Mouse (Mus musculus) thymus, postnatal 10 days (tissue): Measurements from ENCODE around the gene Fam71a.
"Not testable (repeated sequence)": the region's sequence is repeated elsewhere in the genome, so short reads cannot be mapped to it uniquely, and the experiment has no call there.

Experiments used
- DNase-seq, 2 experiments: peaks; one replicate each; pipeline ENCODE4 v3.0.0; 2021; ENCODE audit warnings: low spot score in 2 of 2

Gene Fam71a

GRCm38 (mm10) chr1:191181469-191182259 is 17.0 kb upstream of the Fam71a start:
- no peak for DNase-seq

DNA sequence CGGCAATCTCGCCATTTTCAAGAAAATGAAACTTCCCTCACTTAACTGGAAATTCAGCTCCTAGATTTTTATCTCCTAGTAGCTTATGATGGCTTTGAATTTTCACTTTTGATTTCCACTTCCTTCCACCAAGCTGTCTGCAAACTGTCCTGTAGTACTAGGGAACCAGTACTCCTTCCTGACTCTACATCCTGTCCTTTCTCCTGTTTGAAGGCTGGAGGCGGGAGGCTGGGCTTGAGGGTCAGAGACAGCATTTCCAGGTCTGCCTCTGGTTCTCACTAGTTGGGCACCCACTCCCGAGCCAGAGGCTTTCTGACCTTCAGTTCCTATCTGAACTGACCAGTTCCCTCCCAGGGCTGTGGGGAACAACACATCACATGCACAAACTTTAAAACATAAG is 15.8 kb upstream of the Fam71a start:
- no peak for DNase-seq

GRCm38 (mm10) chr1:191179846-191180245 is 15.2 kb upstream of the Fam71a start:
- DNase-seq = no peak

DNA sequence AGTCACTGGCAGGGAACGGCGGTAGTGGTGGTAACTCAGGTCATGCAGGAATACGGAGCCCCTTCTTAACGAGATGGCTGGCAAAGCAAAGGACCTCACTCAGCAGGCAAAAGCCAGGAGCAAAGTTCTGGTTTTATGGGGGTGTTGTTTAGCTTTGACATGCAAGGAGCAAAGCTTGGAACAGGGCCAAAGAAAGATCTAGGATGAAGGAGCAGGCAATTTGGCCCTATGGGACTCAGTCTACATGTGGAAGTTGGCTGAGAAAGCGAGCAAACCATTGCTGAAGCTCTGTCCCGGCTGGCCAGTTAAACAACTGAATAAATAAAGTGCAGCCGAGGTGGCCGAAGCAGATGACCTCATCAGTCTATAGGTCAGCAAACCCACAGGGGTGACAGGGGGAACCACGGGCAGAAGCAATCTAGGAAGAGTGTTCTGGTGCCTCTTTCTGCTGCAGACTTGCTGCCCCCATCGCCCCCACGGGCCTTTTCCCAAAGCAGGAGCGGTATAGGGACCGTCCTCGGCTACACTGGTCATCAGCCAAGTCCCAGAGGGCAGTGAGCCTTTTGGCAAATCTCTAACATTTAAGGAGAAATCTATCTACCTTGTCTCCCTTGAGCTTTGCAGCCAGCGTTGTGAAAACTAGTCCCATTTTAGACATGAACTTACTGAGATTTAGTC is 14.0 kb upstream of the Fam71a start:
- no peak for DNase-seq

- DNase-seq = no peak
Observed at GRCm38 (mm10) chr1:191176887-191177286, 12.3 kb upstream of the Fam71a start.

GRCm38 (mm10) chr1:191172487-191172886 is 7.9 kb upstream of the Fam71a start:
- DNase-seq = no peak

GRCm38 (mm10) chr1:191170444-191170843 is 5.8 kb upstream of the Fam71a start:
- no peak for DNase-seq

- DNase-seq = no peak
Observed at GRCm38 (mm10) chr1:191166189-191166588, 1.6 kb upstream of the Fam71a start.

GRCm38 (mm10) chr1:191154314-191154713 is 10.3 kb downstream of the Fam71a start:
- no peak for DNase-seq

DNA sequence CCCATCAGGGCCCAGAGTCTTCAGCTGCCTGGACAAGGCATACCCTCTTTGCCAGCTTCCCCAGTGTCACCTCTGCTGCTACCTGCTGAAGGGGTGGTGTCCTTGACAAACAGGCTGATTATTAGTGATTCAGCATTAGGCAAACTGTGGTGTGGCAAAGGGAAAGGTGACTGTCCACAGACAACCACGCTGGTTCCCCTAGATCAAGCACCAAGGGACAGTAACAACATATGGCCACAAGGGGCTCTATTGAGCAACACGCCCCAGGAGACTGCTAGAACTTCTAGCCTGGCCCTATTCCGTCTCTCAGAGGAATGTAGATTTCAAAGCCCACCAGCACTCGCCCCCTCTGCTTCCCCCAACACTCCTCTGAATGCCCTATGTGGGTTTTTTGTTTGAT is 11.6 kb downstream of the Fam71a start:
- DNase-seq = peak in 1 of 2 experiments; percentile 35

DNA sequence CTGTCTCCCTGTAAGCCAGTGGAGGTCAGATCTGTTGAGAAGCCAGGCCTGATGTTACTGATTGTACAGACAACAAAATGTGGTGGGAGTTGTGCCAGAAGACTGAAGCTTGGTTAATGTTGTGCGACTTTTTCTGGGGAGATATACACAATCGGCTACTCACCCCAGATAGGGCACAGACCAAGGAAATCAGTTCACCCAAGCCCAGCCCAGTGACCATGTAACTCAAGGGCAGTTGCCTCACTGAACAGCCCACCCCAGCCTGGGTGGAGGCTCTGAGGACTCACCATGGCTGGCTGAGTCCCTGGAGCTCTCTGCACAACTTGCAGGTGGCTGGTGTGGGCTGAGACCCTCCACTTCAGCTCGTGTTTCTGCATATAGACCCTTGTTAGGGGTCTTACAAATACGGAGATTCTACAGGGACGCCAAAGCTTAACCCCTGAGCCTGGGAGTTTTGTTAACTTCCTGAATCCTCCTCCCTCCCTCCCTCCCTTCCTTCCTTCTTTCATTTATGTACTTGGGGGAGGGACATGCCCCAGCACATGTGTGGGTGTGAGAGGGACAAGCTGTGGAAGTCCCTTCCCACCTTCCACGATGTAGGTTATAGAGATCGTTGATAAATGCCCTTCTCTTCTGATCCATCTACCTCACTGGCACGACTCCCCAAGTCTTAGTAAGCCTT is 13.6 kb downstream of the Fam71a start:
- DNase-seq = no peak

- DNase-seq = not testable (repeated sequence)
Observed at GRCm38 (mm10) chr1:191149489-191149888, 15.1 kb downstream of the Fam71a start.

DNA sequence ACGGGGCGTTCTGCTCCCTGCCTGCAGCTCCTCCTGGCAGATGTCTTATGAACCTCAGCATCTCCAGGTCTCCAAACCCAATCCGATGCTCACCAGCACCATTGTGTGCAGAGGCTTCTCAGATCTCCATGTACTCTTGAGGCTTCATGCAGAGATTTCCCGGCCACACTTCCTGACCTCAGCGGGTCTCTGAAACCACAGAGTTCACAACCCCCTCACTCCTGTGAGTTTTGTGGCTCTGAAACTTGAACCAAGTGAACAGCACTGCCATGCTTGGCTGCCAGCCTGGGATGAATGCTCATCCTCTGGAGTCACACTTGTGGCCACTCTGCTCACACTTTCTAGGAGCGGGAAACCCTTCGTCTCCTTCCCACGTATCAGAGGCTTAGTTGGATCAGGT is 23.6 kb downstream of the Fam71a start:
- DNase-seq = no peak

DNA sequence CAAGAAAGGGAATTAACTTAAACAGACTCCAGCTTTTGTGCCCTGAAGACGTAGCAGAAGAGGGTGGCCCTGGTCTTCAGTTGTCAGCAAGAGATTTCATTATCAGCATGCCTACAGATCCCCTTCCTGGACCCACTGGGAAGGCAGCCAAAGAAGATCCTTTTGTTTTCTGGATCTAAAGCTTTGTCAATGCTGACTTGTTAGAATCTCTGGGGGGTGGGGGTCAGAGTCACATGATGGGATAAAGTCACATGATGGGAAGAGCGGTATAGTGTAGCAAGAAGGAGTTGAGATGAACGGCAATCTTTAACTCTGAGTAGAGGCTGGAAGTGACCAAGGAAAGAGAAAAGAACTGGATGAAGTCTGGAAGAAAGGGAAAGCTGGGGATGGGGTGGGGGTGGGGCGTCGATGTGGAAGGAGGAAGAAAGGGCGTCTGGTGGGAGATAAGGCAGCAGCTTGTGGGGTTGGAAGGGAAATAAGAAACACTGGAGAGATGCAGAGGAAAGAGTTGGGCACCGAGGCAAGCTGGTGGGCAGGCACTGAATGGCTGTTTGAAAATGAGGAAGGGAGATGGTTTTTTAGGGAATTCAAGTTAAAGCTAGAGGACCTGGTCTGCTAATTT is 25.6 kb downstream of the Fam71a start:
- no peak for DNase-seq

DNA sequence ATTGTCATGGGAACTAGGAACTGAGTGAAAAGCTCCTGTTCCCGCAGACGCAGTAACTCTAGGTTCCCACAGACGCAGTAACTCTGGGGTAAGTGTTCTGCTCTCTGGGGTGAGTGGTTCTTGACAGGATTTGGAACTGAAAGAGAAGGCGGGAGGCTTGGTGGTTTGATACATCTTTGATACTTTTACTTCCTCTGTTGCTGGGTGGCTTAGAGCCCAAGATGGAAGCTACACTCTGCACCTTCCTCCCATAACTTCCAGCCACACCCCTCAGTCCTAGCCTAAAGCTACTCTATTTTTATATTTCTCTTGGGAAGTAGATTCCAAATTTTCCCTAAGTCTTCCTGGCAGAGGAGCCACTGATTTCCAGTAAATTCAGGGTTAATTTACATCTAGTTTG is 26.2 kb downstream of the Fam71a start:
- DNase-seq = no peak

DNA sequence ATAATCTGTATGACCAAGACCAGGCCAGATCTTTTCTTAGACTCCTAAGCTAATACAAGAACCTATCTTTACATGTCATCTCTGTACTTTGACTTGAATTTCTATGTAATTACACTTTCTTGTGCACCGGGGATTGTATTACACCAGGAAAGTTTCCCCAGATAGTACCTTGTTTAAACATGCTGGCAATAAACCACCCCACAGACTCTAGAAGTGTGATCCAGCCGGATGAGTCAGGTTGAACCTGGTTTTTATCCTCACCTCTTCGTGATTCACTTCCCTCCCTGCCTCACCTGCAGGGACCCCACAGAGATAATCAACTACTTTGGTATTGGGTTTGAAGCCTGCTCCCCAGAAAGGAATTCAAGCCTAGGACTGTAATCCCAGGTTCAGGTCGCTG is 29.2 kb downstream of the Fam71a start:
- DNase-seq = no peak

DNA sequence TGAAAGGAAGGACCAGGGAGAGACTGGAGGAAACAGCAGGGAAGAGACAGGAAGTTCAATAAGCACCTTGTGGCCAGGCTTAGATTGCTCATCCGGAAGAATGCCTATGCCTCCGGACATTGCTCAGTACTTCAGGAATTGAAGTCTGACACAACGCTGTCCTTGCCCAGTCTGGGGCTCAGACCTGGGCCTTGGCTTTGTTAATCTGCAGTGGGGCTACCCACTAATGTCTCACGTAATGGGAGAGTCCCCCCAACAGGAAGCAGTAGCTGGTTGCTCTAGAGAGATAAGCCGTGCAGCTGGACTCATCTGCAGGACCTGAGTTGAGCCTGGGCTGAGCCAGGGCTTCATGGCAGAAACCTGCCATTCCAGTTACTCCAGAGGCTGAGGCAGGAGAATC is 31.7 kb downstream of the Fam71a start:
- DNase-seq = no peak

DNA sequence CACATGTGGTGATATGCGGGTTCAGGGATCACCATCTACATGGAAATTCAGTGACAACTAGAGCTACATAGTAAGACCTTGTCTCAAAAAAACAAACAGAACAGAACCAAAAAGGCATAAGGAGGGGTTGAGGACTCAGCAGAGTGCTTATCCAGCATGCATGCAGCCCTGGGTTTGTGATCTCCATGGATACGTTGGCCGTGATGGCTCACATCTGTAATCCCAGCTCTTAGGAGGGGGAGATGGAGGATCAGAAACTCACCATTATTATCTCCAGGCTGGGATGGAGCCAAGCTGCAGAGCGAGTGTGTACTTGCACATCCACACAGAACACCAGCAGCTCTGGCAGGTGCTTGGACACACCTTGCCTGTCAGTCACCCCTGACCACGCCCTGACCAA is 32.4 kb downstream of the Fam71a start:
- no peak for DNase-seq

DNA sequence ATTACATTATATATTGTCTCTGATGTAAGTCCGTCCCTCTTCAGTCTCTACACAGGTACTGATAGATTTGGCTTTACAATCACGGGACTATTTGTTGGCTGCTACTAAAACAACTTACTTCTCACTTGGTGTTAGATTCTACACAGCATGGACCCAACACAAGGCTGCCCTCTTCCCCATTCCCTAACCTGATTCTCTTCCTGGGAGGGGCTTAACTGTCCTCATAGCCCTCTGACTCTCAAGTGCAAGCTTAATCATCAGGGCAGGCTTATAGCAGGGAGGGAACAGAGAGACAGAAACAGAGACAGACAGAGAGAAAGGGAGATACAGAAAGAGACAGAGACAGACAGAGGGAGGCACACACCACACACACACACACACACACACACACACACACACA is 32.9 kb downstream of the Fam71a start:
- no peak for DNase-seq

- peak; percentile 24 to 76 for DNase-seq
Observed at GRCm38 (mm10) chr1:191125811-191126638, 38.6 kb downstream of the Fam71a start.

- no peak for DNase-seq
Observed at GRCm38 (mm10) chr1:191124288-191124687, 40.3 kb downstream of the Fam71a start.
